Mouse (Mus musculus): ENCODE data around the gene Tmem95. TPM values are rescaled to one million over a fixed set of nuclear protein-coding genes. Genes with fewer than 3 reads are reported as not detected.
"Not testable (repeated sequence)": the region's sequence is repeated elsewhere in the genome, so short reads cannot be mapped to it uniquely, and the experiment has no call there.

The Tmem95 gene
- total RNA-seq (2021), result not detected
- long read RNA-seq, experiment 1, result 0 reads
- long read RNA-seq, experiment 2, result 0 reads

DNA sequence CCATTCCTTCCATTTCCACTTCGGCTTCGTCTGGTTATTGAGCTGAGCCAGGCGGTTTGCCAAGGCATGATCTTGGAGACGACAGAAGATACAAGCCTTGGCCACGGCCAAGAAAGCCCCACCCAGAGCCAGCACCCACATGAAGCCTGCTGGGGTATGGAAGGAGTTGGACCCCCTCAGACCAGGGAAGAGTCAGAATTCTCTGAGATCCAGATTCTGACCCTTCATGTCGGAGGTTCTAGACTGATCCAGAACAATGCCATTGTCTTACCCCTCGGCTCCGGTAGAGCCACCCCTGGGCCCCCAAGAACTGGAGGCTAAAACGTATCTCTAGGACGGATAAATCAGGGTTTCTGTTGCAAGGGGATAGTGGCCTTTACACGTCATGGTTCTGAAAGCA, at the start of gene Tmem95:
TSS of gene Tmem95 (minus strand) at position 141 of the 400 bp plus-strand sequence.
- DNase-seq, result no peak

- no peak for DNase-seq
These were observed 49.7 kb upstream of the Tmem95 start for GRCm38 (mm10) chr11:69927501-69927900.

GRCm38 (mm10) chr11:69922796-69923195, 45.0 kb upstream of the Tmem95 start:
- DNase-seq, result peak; percentile 23

DNA sequence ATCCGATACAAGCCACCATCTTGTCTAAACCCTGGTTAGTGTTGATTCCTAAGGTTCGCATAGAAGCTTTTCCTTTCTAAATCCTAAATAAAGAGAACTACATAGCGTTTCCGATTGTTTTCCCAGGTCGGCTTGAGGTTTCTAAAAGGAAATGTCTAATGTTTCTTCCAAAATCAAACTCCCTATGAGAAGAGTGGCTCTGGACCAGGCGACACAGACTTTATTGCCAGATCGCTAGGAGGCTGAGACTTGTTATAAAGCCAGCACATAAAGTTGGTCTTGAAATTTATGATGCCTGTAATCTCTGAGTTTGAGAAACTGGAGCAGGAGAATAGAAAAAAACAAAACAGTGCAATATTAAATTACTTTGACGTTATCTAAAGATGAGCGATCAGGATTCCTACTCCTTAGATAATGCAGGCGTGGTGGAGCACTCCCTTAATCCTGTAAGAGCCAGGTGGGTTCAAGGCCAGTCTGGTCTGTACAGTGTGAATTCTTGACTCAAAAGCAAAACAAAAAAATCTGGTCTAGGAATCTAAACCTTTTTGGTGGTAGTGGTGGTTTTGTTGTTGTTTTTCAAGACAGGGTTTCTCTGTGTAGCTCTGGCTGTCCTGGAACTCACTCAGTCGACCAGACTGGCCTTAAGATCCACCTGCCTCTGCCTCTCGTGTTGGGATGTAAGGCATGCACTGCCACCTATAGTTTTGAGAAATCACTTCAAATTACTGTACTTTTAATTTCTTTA, 44.4 kb upstream of the Tmem95 start:
- DNase-seq, result peak; percentile 16

GRCm38 (mm10) chr11:69921114-69922011, 43.5 kb upstream of the Tmem95 start, which contains the start of gene Eif5a:
Gene Eif5a (minus strand): TSS chr11:69921958.
- peak; percentile 100 for DNase-seq

GRCm38 (mm10) chr11:69920266-69921031, 42.6 kb upstream of the Tmem95 start:
- DNase-seq, result peak; percentile 66

GRCm38 (mm10) chr11:69919661-69920265, 41.9 kb upstream of the Tmem95 start:
- peak; percentile 88 for DNase-seq

DNA sequence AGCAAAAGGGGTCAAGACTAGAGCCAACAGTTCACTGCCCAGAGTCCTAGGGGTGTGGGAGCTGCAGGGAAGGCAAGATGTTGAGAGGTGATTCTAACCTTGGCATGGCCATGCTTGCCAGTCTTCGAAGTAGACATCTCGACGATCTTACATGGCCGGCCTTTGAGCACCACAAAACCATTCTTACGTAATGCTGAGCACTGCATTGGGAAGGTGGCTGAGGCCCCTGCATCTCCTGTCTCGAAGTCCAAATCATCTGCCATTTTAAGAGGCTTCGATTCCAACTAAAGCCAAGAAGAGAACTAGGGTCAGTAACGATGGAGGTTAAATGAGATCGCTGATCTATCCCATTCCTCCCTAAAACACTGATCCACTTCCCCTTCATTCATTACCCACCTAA, 41.2 kb upstream of the Tmem95 start:
- no peak for DNase-seq

GRCm38 (mm10) chr11:69918118-69918517, 40.3 kb upstream of the Tmem95 start:
- no peak for DNase-seq

DNA sequence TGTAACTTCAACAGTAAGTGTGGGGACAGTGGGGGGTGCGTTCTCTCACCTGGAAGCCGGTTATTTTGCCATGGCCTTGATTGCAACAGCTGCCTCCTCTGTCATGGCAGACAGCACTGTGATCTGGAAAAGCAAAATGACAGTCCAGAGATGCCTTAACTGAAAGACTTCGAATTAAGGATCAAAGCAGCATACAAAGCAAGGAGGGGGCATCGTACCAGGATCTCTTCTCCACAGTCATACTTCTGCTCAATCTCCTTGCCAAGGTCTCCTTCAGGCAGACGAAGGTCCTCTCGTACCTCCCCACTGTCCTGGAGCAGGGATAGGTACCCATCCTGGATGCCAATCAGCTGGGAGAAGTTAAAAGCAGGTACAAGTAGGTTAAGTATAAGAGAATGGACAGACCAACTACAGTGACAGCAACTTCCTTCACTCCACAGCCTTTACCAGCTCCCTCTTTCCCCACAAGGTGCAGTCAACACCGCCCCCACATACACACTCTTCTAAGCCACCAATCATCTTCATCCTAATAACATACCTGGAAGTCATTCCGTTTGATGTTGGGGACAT, 39.6 kb upstream of the Tmem95 start:
- no peak for DNase-seq

GRCm38 (mm10) chr11:69916652-69917378, 39.0 kb upstream of the Tmem95 start:
- not testable (repeated sequence) for DNase-seq

DNA sequence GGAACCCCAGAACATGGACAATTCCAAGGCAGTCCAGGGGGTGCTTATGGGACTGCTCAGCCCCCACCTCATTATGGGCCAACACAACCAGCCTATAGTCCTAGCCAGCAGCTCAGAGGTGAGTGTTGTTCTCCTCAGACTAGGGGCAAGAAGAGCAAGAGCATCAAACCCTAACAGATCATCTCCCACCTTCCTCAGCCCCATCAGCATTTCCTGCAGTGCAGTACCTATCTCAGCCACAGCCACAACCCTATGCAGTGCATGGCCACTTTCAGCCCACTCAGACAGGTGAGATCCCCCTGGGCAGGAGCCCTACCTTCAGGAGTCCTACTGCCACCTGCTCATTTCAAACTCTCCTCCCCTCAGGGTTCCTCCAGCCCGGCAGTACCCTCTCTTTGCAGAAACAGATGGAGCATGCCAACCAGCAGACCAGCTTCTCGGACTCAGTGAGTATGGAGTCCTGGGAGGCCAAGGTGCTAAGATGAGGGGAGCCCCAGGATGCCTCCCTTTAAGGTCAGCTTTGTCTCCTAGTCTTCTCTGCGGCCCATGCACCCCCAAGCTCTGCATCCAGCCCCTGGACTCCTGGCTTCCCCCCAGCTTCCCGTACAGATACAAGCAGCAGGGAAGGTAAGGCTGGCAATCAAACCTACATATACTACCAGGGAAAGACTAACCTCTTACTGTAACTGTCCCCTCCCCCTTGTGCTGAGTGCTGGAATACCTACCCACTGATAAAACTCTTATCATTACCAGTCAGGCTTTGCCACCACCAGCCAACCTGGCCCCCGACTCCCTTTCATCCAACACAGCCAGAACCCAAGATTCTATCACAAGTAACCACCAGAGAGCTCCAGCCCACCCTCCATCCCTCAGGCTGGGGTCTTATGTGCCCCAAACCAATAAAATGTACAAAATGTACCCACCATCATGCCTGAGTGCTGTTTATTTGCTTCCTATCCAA, 38.1 kb upstream of the Tmem95 start:
- DNase-seq, result no peak

DNA sequence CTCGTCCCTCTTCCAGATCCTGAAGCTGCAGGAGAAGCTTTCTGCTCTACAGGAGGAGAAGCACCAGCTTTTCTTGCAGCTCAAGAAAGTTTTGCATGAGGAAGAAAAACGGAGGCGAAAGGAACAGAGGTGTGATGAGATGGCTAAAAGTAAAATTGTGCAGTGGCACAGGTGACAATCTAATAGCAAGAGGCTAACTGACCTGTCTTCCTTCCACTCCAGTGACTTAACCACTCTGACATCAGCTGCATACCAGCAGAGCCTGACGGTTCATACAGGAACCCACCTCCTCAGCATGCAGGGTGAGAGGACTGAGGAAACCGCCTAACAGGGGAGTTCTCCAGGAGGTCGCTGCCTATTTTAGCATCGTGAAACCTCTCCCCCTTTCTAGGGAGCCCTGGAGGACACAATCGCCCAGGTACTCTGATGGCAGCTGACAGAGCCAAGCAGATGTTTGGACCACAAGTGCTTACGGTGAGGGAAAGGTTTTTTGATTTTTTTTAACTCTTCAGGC, 37.2 kb upstream of the Tmem95 start:
- DNase-seq, result no peak

GRCm38 (mm10) chr11:69914372-69914764, 36.5 kb upstream of the Tmem95 start:
- DNase-seq, result no peak

- DNase-seq, result peak; percentile 95
These were observed 35.9 kb upstream of the Tmem95 start, which contains the start of gene Gps2 for GRCm38 (mm10) chr11:69913554-69914371. Gene Gps2 (plus strand): TSS chr11:69913888.

DNA sequence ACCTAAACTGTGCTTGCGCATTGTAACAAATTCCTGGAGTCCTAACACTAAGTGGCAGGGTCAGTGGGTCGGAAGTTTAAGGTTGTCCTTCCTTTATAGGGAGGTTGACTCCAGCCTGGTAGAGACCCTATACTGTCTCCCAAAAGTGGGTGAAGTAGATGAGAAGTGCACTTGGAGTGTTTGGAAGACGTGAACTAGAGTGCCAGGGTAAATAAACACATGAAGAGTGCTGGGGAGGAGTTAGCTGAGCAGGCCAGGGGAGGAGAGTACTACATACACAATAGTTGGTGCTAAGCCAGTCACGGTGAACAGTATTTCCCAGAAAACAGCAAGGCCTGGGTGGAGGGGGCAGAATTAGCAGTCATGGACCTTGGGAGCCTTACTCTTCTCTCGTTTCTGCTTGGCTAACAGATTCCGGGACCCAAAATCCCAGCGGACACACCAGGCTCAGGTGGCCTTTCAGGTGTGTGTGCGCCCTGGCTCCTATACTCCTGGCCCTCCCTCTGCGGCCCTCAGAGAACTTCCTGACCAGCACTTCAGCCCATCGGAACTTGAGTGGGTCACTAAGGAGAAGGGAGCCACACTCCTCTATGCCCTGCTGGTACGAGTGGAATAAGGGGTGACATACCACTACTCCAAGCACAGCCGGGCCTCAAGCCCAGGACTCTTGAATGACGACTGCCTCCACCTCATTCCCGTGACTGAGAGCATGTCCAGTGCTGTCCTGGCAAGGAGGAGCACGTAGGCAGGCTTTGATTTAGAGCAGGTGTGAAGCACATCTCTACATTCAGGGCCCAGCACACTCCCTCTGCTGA, 35.1 kb upstream of the Tmem95 start:
- no peak for DNase-seq

DNA sequence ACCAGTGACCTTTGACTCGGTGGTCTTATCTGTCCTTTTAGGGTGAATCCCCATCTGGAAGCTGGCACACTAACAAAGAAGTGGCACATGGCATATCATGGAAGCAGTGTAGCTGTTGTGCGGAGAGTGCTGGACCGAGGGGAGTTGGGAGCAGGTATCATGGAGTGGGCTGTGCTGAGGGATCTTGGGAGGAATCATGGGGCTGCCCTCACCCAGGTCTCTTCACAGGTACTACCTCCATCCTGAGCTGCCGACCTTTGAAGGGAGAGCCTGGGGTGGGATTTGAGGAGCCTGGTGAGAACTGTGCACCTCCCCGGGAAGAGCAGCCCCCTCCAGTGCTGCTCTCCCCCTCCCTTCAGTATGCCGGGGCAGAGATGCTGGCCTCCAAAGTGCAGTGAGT, 33.9 kb upstream of the Tmem95 start:
- DNase-seq, result no peak
